26 mouse cellular contexts compared by ENCODE assay signal in the genomic region with DNA sequence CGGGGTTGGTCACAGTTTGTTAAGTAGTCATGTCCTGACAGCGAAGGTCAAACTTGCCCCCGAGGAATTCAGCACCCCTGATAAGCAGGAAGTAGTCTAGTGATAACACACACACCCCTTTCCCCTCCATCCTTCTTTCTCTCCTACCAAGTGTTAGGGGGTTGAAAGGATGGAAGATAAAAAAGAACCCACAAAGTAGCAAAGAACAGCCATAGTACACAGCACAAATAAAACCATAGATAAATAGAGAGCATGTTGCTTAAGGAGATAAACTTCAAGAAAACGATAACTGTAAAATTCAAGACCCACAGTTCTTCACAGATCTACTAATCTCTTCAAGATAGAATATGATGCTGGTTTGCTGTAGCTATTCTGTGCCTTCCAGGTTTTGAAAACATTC. TPM values are rescaled to one million over a fixed set of nuclear protein-coding genes. Genes with fewer than 3 reads are reported as not detected.
"Had no signal": no experiment of that assay in that cellular context is flagged by ENCODE, and none has a peak within 500 bp of the region (broad histone marks: within the 10 kb centered on the region; RNA-seq: fewer than 3 reads in every experiment).

No protein-coding gene starts in this region.

- ATAC-seq: lung, postnatal 0 days; midbrain, embryonic 16.5 days had no signal

- DNase-seq: lung, adult 2 months; lung, postnatal 4 days; midbrain, embryonic 14.5 days; retina, postnatal 1 day; right cerebral cortex, adult 18-20 months; right cerebral cortex, postnatal 14 days; thymus, adult 2 months; thymus, postnatal 25 days; thymus, postnatal 4 days had no signal

- H3K4me3 ChIP-seq: lung, embryonic 15.5 days; megakaryocyte, embryonic 14.5 days; midbrain, embryonic 10.5 days; midbrain, embryonic 12.5 days; myocyte; neural tube, embryonic 13.5 days; neural tube, embryonic 15.5 days; stomach, embryonic 15.5 days had no signal

- H3K27me3 ChIP-seq: lung, embryonic 15.5 days; megakaryocyte, embryonic 14.5 days; midbrain, embryonic 12.5 days; neural tube, embryonic 13.5 days; neural tube, embryonic 15.5 days; stomach, embryonic 15.5 days had no signal

- H3K9me3 ChIP-seq: lung, embryonic 15.5 days; megakaryocyte, embryonic 14.5 days; midbrain, embryonic 10.5 days; midbrain, embryonic 12.5 days; neural tube, embryonic 13.5 days; neural tube, embryonic 15.5 days; stomach, embryonic 15.5 days had no signal

- H3K36me3 ChIP-seq: lung, embryonic 15.5 days; midbrain, embryonic 10.5 days; midbrain, embryonic 12.5 days; neural tube, embryonic 13.5 days; neural tube, embryonic 15.5 days; stomach, embryonic 15.5 days had no signal

- H3K4me2 ChIP-seq: lung, embryonic 15.5 days; midbrain, embryonic 12.5 days; neural tube, embryonic 13.5 days; neural tube, embryonic 15.5 days; stomach, embryonic 15.5 days had no signal

- H3K9ac ChIP-seq: liver, embryonic 14.5 days; lung, embryonic 15.5 days; midbrain, embryonic 12.5 days; neural tube, embryonic 13.5 days; neural tube, embryonic 15.5 days; stomach, embryonic 15.5 days had no signal

- H3K27ac ChIP-seq: liver, embryonic 14.5 days; lung, embryonic 15.5 days; midbrain, embryonic 10.5 days; midbrain, embryonic 12.5 days; neural tube, embryonic 13.5 days; neural tube, embryonic 15.5 days; stomach, embryonic 15.5 days; stomach, postnatal 0 days had no signal

- H3K4me1 ChIP-seq: lung, embryonic 15.5 days; midbrain, embryonic 10.5 days; midbrain, embryonic 12.5 days; neural tube, embryonic 13.5 days; neural tube, embryonic 15.5 days; stomach, embryonic 15.5 days had no signal

RNA-seq across cellular contexts. Expression of a gene that starts 29.8 kb away (rescaled TPM):
- polyA plus RNA-seq: liver, embryonic 14.5 days; liver, embryonic 16.5 days; lung, adult 2 months; lung, embryonic 15.5 days; lung, postnatal 0 days; midbrain, embryonic 10.5 days; midbrain, embryonic 12.5 days; midbrain, embryonic 14.5 days; midbrain, embryonic 16.5 days; myocyte; neural tube, embryonic 11.5 days; neural tube, embryonic 13.5 days; neural tube, embryonic 15.5 days; spleen, adult 2 months; stomach, embryonic 15.5 days; stomach, postnatal 0 days; testis, adult 2 months; thymus, adult 2 months; urinary bladder, adult 2 months had no signal
